Mouse (Mus musculus) R1 (cell line): ENCODE results near the gene Fzr1.
A peak's percentile ranks its signal among the peaks of the same experiment; 100 is the strongest.

Source experiments
- DNase-seq: peaks from one replicate; pipeline ENCODE4 v3.0.0-alpha.2; 2018; ENCODE audit warnings: low read depth, low spot score

Gene Fzr1

GRCm38 (mm10) chr10:81355533-81355932 is 22.8 kb downstream of the Fzr1 start:
- DNase-seq, result no peak

- DNase-seq, result peak; percentile 85
Observed at GRCm38 (mm10) chr10:81354738-81355477, 23.4 kb downstream of the Fzr1 start.

GRCm38 (mm10) chr10:81351678-81352291 is 26.5 kb downstream of the Fzr1 start:
- DNase-seq, result peak; percentile 91

GRCm38 (mm10) chr10:81350351-81351063 is 27.8 kb downstream of the Fzr1 start, which contains the start of gene Hmg20b:
Gene Hmg20b (minus strand): TSS chr10:81350480.
- peak; percentile 99 for DNase-seq

- no peak for DNase-seq
Observed at GRCm38 (mm10) chr10:81349961-81350350, 28.4 kb downstream of the Fzr1 start.

- peak; percentile 97 for DNase-seq
Observed at GRCm38 (mm10) chr10:81349146-81349545, 29.2 kb downstream of the Fzr1 start.

- peak; percentile 89 for DNase-seq
Observed at GRCm38 (mm10) chr10:81346453-81347067, 31.8 kb downstream of the Fzr1 start.

GRCm38 (mm10) chr10:81345162-81345534 is 33.2 kb downstream of the Fzr1 start:
- no peak for DNase-seq

GRCm38 (mm10) chr10:81344421-81345161 is 33.7 kb downstream of the Fzr1 start:
- no peak for DNase-seq

- DNase-seq, result no peak
Observed at GRCm38 (mm10) chr10:81342686-81343505, 35.4 kb downstream of the Fzr1 start, which contains the start of gene Gipc3. Gene Gipc3 (minus strand): TSS chr10:81343266.

- DNase-seq, result peak; percentile 70
Observed at GRCm38 (mm10) chr10:81341333-81341949, 36.9 kb downstream of the Fzr1 start.

GRCm38 (mm10) chr10:81340551-81341332 is 37.6 kb downstream of the Fzr1 start:
- peak; percentile 96 for DNase-seq

GRCm38 (mm10) chr10:81336558-81336957 is 41.8 kb downstream of the Fzr1 start:
- no peak for DNase-seq

GRCm38 (mm10) chr10:81335393-81336340 is 42.6 kb downstream of the Fzr1 start:
- peak; percentile 66 for DNase-seq

GRCm38 (mm10) chr10:81334324-81334723 is 44.0 kb downstream of the Fzr1 start:
- DNase-seq, result no peak

- no peak for DNase-seq
Observed at GRCm38 (mm10) chr10:81332277-81332676, 46.0 kb downstream of the Fzr1 start.

- DNase-seq, result no peak
Observed at GRCm38 (mm10) chr10:81330007-81330406, 48.3 kb downstream of the Fzr1 start.
